Mouse (Mus musculus): ENCODE results near the gene B3gnt7.
"Not testable (repeated sequence)": the region's sequence is repeated elsewhere in the genome, so short reads cannot be mapped to it uniquely, and the experiment has no call there.

Gene B3gnt7

GRCm38 (mm10) chr1:86301221-86302091 lies 1.2 kb upstream of the B3gnt7 start:
- peak; percentile 48 for DNase-seq (ENCODE audit: low read depth)

GRCm38 (mm10) chr1:86303063-86303872 lies 636 bp downstream of the B3gnt7 start:
- DNase-seq (ENCODE audit: low read depth), result peak; percentile 24

DNA sequence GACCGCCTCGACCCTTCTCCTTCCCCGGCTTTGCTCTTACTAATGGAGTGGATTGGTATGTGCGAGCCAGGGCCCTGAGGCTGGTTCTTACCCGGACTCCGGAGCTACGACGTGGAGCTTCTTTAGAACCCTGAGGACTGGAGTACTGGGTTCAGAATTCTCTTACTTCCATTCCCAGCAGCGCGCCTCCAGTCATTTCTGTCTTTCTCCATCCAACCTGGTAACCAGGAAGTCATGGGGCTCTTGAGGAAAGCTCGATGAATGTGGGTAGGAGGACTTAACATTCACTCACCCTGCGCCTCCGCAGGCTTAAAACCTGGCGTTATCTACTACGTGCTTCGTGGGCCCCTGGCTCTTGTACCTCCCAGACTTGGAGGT lies 1.2 kb downstream of the B3gnt7 start:
- DNase-seq (ENCODE audit: low read depth), result peak; percentile 21

- DNase-seq (ENCODE audit: low read depth), result no peak
Observed at GRCm38 (mm10) chr1:86306686-86307085, 4.1 kb downstream of the B3gnt7 start.

- no peak for DNase-seq (ENCODE audit: low read depth)
Observed at GRCm38 (mm10) chr1:86307177-86307762, 4.6 kb downstream of the B3gnt7 start.

- DNase-seq (ENCODE audit: low read depth), result no peak
Observed at GRCm38 (mm10) chr1:86307871-86308641, 5.4 kb downstream of the B3gnt7 start.

- no peak for DNase-seq (ENCODE audit: low read depth)
Observed at GRCm38 (mm10) chr1:86309270-86309833, 6.7 kb downstream of the B3gnt7 start.

DNA sequence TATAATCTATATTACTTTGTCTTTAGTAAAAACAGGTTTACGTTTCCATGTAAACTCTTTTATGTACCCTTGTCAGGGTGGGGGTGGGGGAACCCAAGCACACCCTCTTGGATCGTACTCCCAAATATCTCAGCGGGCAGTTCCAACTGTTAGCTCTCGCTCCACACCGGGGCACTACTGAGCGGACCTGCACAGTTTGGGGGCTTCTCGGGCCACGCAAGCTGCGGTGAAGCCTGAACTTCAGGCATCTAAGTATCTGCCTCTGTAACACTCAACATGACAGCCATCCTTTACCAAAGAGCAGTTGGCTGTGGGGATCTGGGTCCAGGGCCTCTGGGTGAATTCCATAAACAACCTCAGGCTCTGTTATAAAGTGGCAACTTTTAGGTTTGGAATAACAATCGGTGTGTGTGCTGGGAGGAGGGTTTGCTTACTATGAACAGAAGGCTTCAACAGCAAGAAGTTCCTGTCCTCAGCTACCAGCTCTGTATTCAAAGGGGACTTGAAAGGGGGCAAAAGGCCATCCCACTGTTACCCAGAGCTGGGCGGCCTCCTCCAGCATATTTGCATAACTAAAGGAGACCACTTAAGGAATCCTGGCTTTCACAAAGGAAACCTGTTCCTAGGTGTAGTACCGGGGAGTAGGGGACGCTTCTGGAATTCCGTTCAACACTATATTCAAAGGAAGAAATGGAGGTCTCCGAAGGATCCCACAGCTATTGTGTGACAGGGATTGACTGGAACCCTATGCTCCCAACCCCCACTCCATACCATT lies 8.1 kb downstream of the B3gnt7 start:
- DNase-seq (ENCODE audit: low read depth), result no peak

GRCm38 (mm10) chr1:86311467-86312005 lies 8.9 kb downstream of the B3gnt7 start:
- DNase-seq (ENCODE audit: low read depth), result no peak

- DNase-seq (ENCODE audit: low read depth), result no peak
Observed at GRCm38 (mm10) chr1:86312269-86312668, 9.6 kb downstream of the B3gnt7 start.

GRCm38 (mm10) chr1:86313096-86313771 lies 10.6 kb downstream of the B3gnt7 start:
- no peak for DNase-seq (ENCODE audit: low read depth)

- peak; percentile 47 for DNase-seq (ENCODE audit: low read depth)
Observed at GRCm38 (mm10) chr1:86313772-86314125, 11.1 kb downstream of the B3gnt7 start.

GRCm38 (mm10) chr1:86320822-86321413 lies 18.3 kb downstream of the B3gnt7 start:
- DNase-seq (ENCODE audit: low read depth), result no peak

DNA sequence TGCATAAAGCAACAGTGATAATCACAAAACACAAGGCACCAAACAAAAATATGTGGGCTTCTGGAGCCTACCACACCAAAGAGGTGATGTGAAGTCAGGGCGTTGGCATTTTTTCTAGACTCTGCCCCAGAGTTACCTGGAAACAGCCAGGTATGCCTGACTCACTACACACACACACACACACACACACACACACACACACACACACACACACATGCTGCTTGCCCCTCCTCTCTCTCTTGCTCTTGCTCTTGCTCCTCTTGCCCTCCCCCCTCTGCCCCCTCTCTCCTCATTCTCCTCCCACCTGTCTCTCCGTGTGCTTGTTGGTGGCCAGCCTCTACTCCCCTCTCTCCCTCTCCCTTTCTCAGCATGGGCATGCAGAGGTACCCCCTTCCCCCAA lies 33.7 kb downstream of the B3gnt7 start:
- no peak for DNase-seq (ENCODE audit: low read depth)

GRCm38 (mm10) chr1:86339156-86339812 lies 36.7 kb downstream of the B3gnt7 start:
- DNase-seq (ENCODE audit: low read depth), result peak; percentile 94

- DNase-seq (ENCODE audit: low read depth), result not testable (repeated sequence)
Observed at GRCm38 (mm10) chr1:86341096-86341495, 38.5 kb downstream of the B3gnt7 start.

GRCm38 (mm10) chr1:86342371-86342770 lies 39.7 kb downstream of the B3gnt7 start:
- no peak for DNase-seq (ENCODE audit: low read depth)

DNA sequence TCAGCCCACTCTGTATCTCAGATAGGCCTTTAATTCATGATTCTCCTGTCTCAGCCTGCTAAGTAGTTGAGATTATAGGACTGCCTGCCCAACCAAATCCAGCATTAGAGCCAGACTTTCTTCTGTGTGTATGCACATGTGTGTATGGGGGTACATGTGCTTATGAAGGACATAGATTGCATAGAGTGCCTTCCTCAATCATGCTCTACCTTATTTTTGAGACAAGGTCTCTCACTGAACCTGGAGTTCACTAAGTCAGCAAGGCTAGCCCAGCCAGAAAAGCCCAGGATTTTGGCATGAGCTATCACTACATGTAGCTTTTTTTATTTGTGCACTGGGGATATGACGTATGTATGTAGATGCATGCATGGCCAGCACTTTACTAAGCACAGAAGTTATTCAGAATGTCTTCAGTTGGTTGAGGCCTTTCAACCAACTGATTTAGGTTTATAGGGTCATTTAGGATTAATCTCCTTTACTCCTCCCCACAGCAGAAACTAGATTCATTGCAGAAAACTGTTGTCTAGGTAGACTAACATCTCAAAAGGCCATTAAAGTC lies 40.5 kb downstream of the B3gnt7 start:
- no peak for DNase-seq (ENCODE audit: low read depth)
